Mouse (Mus musculus) C2C12 (cell line): ENCODE data around the gene Aadacl3. TPM values are rescaled to one million over a fixed set of nuclear protein-coding genes. Genes with fewer than 3 reads are reported as not detected.

ENCODE experiments used
- H3K27me3 ChIP-seq: one replicate; pipeline ENCODE4 v1.6.1; 2011; ENCODE audit not compliant: control insufficient read depth, insufficient read depth, insufficient read length
- H3K36me3 ChIP-seq: one replicate; pipeline ENCODE4 v1.6.1; 2011; ENCODE audit not compliant: control insufficient read depth, insufficient read depth
- H3K4me3 ChIP-seq: one replicate; pipeline ENCODE4 v1.5.1; 2011; ENCODE audit warnings: mild to moderate bottlenecking, control low read depth; ENCODE audit not compliant: poor library complexity, insufficient read depth, severe bottlenecking
- H3K79me2 ChIP-seq: one replicate; pipeline ENCODE4 v1.6.1; 2011; ENCODE audit not compliant: control insufficient read depth, insufficient read depth
- H3K79me3 ChIP-seq: one replicate; pipeline ENCODE4 v1.6.1; 2011; ENCODE audit warnings: low read depth, control low read depth
- H3ac ChIP-seq: one replicate; pipeline ENCODE3; 2011; ENCODE audit warnings: low read depth; ENCODE audit not compliant: control insufficient read depth, insufficient read length
- CEBPB ChIP-seq: IDR thresholded peaks from one replicate; pipeline ENCODE4 v1.6.1; 2011; ENCODE audit warnings: low read depth, mild to moderate bottlenecking, control low read depth, moderate library complexity
- CTCF ChIP-seq: IDR thresholded peaks from one replicate; pipeline ENCODE4 v1.5.1; 2011; ENCODE audit not compliant: control insufficient read depth, insufficient read depth, insufficient read length
- FOSL1 ChIP-seq: IDR thresholded peaks from one replicate; pipeline ENCODE4 v1.8.0; 2011; ENCODE audit warnings: mild to moderate bottlenecking, low read length; ENCODE audit not compliant: poor library complexity, insufficient read depth, severe bottlenecking
- MAX ChIP-seq: IDR thresholded peaks from one replicate; pipeline ENCODE4 v1.6.1; 2011; ENCODE audit warnings: mild to moderate bottlenecking, control low read depth
- MYOD1 ChIP-seq: IDR thresholded peaks from one replicate; pipeline ENCODE4 v1.6.1; 2011; ENCODE audit warnings: low read depth; ENCODE audit not compliant: control insufficient read depth, insufficient read length
- MYOG ChIP-seq: IDR thresholded peaks from one replicate; pipeline ENCODE4 v1.6.1; 2011; ENCODE audit not compliant: control insufficient read depth, insufficient read length; ENCODE audit errors: extremely low read depth
- USF1 ChIP-seq: IDR thresholded peaks from one replicate; pipeline ENCODE4 v1.6.1; 2011; ENCODE audit warnings: low read depth, mild to moderate bottlenecking, control low read depth, moderate library complexity
- polyA plus RNA-seq: library from polyadenylated mRNA; unstranded; fragments of >200 nt; fragmentation: generic; extraction: Trizol; gene quantifications from one replicate; pipeline ENCODE4 v1.2.1, GENCODE M21; 2012; ENCODE audit warnings: missing spikeins

Aadacl3 gene
- polyA plus RNA-seq, 1 experiment, result not detected

- no peak overlapping the region for H3K4me3 ChIP-seq
- H3K36me3 ChIP-seq, result no peaks in the 10 kb centered on the region
- TF ChIP-seq MAX (no peak), CEBPB (no peak), CTCF (no peak), USF1 (no peak), MYOG (no peak), FOSL1 (no peak), MYOD1 (no peak)
- H3K27me3 ChIP-seq, result no peaks in the 10 kb centered on the region
- no peaks in the 10 kb centered on the region for H3K79me3 ChIP-seq
- H3ac ChIP-seq, result no peak overlapping the region
- no peaks in the 10 kb centered on the region for H3K79me2 ChIP-seq
These were observed 15.0 kb downstream of the Aadacl3 start for GRCm38 (mm10) chr4:144448546-144448945.

- Histone ChIP-seq H3ac (no peak overlapping the region), H3K27me3 (no peaks in the 10 kb centered on the region), H3K36me3 (no peaks in the 10 kb centered on the region), H3K79me3 (no peaks in the 10 kb centered on the region), H3K79me2 (no peaks in the 10 kb centered on the region), H3K4me3 (no peak overlapping the region)
- no peak for TF ChIP-seq USF1
- TF ChIP-seq CTCF, result no peak
- TF ChIP-seq MAX, result no peak
- no peak for TF ChIP-seq MYOG
- TF ChIP-seq FOSL1, result no peak
- no peak for TF ChIP-seq MYOD1
- no peak for TF ChIP-seq CEBPB
These were observed 22.0 kb downstream of the Aadacl3 start for GRCm38 (mm10) chr4:144441582-144441981.

GRCm38 (mm10) chr4:144441095-144441494 is 22.5 kb downstream of the Aadacl3 start:
- no peaks in the 10 kb centered on the region for H3K27me3 ChIP-seq
- no peak overlapping the region for H3K4me3 ChIP-seq
- no peaks in the 10 kb centered on the region for H3K36me3 ChIP-seq
- H3ac ChIP-seq, result no peak overlapping the region
- no peaks in the 10 kb centered on the region for H3K79me3 ChIP-seq
- no peaks in the 10 kb centered on the region for H3K79me2 ChIP-seq
- TF ChIP-seq MAX, result no peak
- no peak for TF ChIP-seq FOSL1
- no peak for TF ChIP-seq USF1
- TF ChIP-seq MYOD1, result no peak
- TF ChIP-seq CTCF, result no peak
- TF ChIP-seq CEBPB, result no peak
- TF ChIP-seq MYOG, result no peak

- Histone ChIP-seq H3K4me3 (no peak within 1 kb of the TSS), H3K79me3 (no peaks in the 10 kb centered on the region), H3ac (no peak within 1 kb of the TSS), H3K36me3 (no peaks in the 10 kb centered on the region), H3K79me2 (no peaks in the 10 kb centered on the region), H3K27me3 (no peaks in the 10 kb centered on the region)
- TF ChIP-seq USF1, result no peak
- TF ChIP-seq CEBPB, result no peak
- no peak for TF ChIP-seq MAX
- TF ChIP-seq FOSL1, result no peak
- TF ChIP-seq CTCF, result no peak
- TF ChIP-seq MYOG, result no peak
- no peak for TF ChIP-seq MYOD1
These were observed 24.9 kb downstream of the Aadacl3 start, which contains the start of gene 1700012P22Rik for GRCm38 (mm10) chr4:144438672-144439071. 1700012P22Rik (minus strand) TSS chr4:144438772.

GRCm38 (mm10) chr4:144433216-144433615 is 30.3 kb downstream of the Aadacl3 start:
- Histone ChIP-seq H3ac (no peak overlapping the region), H3K4me3 (no peak overlapping the region), H3K27me3 (no peaks in the 10 kb centered on the region), H3K36me3 (no peaks in the 10 kb centered on the region), H3K79me2 (no peaks in the 10 kb centered on the region), H3K79me3 (no peaks in the 10 kb centered on the region)
- TF ChIP-seq MYOG (no peak), FOSL1 (no peak), CEBPB (no peak), MYOD1 (no peak), MAX (no peak), CTCF (no peak), USF1 (no peak)

GRCm38 (mm10) chr4:144430723-144431122 is 32.8 kb downstream of the Aadacl3 start:
- no peak for TF ChIP-seq FOSL1
- TF ChIP-seq CTCF, result no peak
- no peak for TF ChIP-seq MYOD1
- no peak for TF ChIP-seq MAX
- Histone ChIP-seq H3K36me3 (no peaks in the 10 kb centered on the region), H3K79me2 (no peaks in the 10 kb centered on the region)

More at GRCm38 (mm10) chr4:144430723-144431122, 32.8 kb downstream of the Aadacl3 start:
- H3K79me3 ChIP-seq, result no peaks in the 10 kb centered on the region
- H3K4me3 ChIP-seq, result no peak overlapping the region
- H3K27me3 ChIP-seq, result no peaks in the 10 kb centered on the region
- H3ac ChIP-seq, result no peak overlapping the region
